Mouse (Mus musculus) ES-E14 (cell line): Measurements from ENCODE around the gene Bcas3.

ENCODE experiments used
- MAFK ChIP-seq: IDR thresholded peaks from 2 replicates; pipeline ENCODE4 v1.6.1; 2014; ENCODE audit warnings: mild to moderate bottlenecking, low read depth, low read length, inconsistent platforms; ENCODE audit not compliant: insufficient read depth
- ZC3H11A ChIP-seq: IDR thresholded peaks from 2 replicates; pipeline ENCODE4 v1.6.1; 2012; ENCODE audit warnings: low read depth, mild to moderate bottlenecking, inconsistent platforms, low read length, borderline replicate concordance
- ZNF384 ChIP-seq: IDR thresholded peaks from 2 replicates; pipeline ENCODE4 v1.6.1; 2012; ENCODE audit warnings: low read depth, low read length, inconsistent platforms

- TF ChIP-seq MAFK (no peak), ZNF384 (no peak), ZC3H11A (no peak)
Observed at GRCm38 (mm10) chr11:85599251-85599650, 246.3 kb downstream of the Bcas3 start.
